Mouse (Mus musculus): Measurements from ENCODE around the gene Olfr1461.

Gene Olfr1461

DNA sequence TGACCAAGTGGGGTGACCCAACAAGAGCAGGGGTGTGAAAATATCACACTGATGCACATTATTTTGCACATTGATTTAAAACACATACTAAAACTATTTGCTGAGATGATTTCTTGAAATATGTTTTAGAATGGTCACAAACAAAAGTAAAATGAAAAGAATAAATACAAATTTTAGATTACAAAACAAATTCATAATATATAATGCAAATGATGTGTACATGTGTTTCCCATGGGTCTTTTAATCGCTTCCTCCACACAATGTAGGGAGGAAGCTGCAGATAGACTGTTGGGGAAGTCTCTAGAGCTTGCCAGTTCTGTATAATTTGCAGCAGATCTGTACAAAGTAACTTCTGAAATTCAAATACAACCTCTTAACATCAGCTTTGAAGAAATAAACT lies at the start of gene Olfr1461:
TSS of gene Olfr1461 (plus strand) at position 301 of the 400 bp plus-strand sequence.
- DNase-seq, result no peak

DNA sequence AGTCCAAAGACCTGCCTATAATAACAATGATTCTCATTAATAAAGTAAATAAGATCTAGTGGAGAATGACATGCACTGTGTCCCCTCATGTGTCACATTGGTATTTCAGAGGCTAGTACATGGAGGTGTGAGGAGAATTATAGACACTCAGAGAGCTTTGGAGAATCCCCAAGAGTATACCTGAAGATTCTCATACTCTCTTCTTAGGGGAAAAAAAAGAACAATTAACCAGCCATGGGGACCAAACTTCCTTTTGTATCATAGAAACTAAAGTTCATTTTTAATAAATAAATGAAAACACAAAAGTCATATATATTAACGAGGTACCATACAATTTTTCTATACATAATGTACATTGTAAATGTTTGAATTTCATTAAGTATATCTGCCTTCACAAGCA lies 13.4 kb upstream of the Olfr1461 start, which contains the start of gene Olfr1459:
TSS of gene Olfr1459 (minus strand) at position 101 of the 400 bp plus-strand sequence.
- DNase-seq, result no peak

DNA sequence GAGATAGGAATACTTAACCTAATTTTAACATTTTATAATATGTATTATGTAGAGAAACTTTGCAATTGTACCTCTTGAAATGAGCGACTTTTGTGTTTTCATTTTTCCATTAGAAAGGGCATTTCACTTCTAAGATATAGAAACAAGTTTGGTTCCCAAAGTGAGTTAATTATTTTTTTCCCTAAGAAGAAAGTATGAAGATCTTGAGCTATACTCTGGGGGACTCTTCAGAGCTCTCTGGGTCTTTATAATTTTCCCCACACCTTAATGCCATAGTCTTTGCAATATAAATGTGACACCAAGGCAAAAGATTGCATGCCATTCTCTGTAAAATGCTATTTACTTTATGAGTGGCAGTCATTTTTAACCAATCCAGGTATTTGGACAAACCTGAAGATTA lies 22.6 kb downstream of the Olfr1461 start, which contains the start of gene Olfr1462:
TSS of gene Olfr1462 (plus strand) at position 301 of the 400 bp plus-strand sequence.
- no peak for DNase-seq

All from lung, adult 18-20 months (tissue).